Mouse (Mus musculus): ENCODE data around the gene Madd. TPM values are rescaled to one million over a fixed set of nuclear protein-coding genes. Genes with fewer than 3 reads are reported as not detected.
A peak's percentile ranks its signal among the peaks of the same experiment; 100 is the strongest.

Gene Madd
- polyA plus RNA-seq, 1 experiment from 2014 or later = 4.1 TPM

GRCm38 (mm10) chr2:91194624-91195332 lies 11.1 kb upstream of the Madd start:
- H3K9me3 ChIP-seq (replicated peaks) = no peaks in the 10 kb centered on the region
- peak overlapping the region; percentile 82 for H3K4me2 ChIP-seq
- peaks cover 13% of the 10 kb centered on the region for H3K4me1 ChIP-seq (replicated peaks)
- peak overlapping the region; percentile 70 for H3K27ac ChIP-seq
- WGBS = under 1% methylated on average over 27 of the region's 27 CpGs
- no peaks in the 10 kb centered on the region; the same call in 1 of the 2 replicates for H3K27me3 ChIP-seq
- H3K36me3 ChIP-seq = no peaks in the 10 kb centered on the region
- ATAC-seq (replicated peaks; ENCODE audit: insufficient number of reproducible peaks, insufficient read depth, low FRiP score, low read depth) = peak; percentile 83
- peak overlapping the region; percentile 59 for H3K9ac ChIP-seq
- peak overlapping the region; percentile 46 for H3K4me3 ChIP-seq

- WGBS = 78% methylated on average over 16 of the region's 16 CpGs
- Histone ChIP-seq H3K9me3 (replicated peaks) (no peaks in the 10 kb centered on the region), H3K9ac (no peak overlapping the region), H3K4me3 (no peak overlapping the region), H3K4me1 (replicated peaks) (peaks cover 13% of the 10 kb centered on the region), H3K36me3 (no peaks in the 10 kb centered on the region), H3K27me3 (no peaks in the 10 kb centered on the region; the same call in 1 of the 2 replicates), H3K4me2 (no peak overlapping the region), H3K27ac (no peak overlapping the region)
- no peak for ATAC-seq (replicated peaks; ENCODE audit: insufficient number of reproducible peaks, insufficient read depth, low FRiP score, low read depth)
Measured at GRCm38 (mm10) chr2:91190501-91190900, 6.9 kb upstream of the Madd start.

GRCm38 (mm10) chr2:91187431-91187830 lies 3.8 kb upstream of the Madd start:
- H3K9ac ChIP-seq = no peak overlapping the region
- ATAC-seq (replicated peaks; ENCODE audit: insufficient number of reproducible peaks, insufficient read depth, low FRiP score, low read depth) = no peak
- H3K27me3 ChIP-seq = no peaks in the 10 kb centered on the region; the same call in 1 of the 2 replicates
- H3K4me2 ChIP-seq = no peak overlapping the region
- H3K4me3 ChIP-seq = no peak overlapping the region
- 0 out of 2 replicates have a peak, but pooled peaks cover 3% of the 10 kb centered on the region for H3K4me1 ChIP-seq (replicated peaks)
- H3K27ac ChIP-seq = no peak overlapping the region
- 55% methylated on average over 4 of the region's 4 CpGs for WGBS
- H3K36me3 ChIP-seq = no peaks in the 10 kb centered on the region
- no peaks in the 10 kb centered on the region for H3K9me3 ChIP-seq (replicated peaks)

GRCm38 (mm10) chr2:91186208-91186607 lies 2.6 kb upstream of the Madd start:
- Histone ChIP-seq H3K36me3 (no peaks in the 10 kb centered on the region), H3K27me3 (no peaks in the 10 kb centered on the region), H3K27ac (no peak overlapping the region), H3K4me1 (replicated peaks) (peaks cover 11% of the 10 kb centered on the region), H3K4me3 (no peak overlapping the region), H3K9ac (no peak overlapping the region), H3K4me2 (no peak overlapping the region), H3K9me3 (replicated peaks) (no peaks in the 10 kb centered on the region)
- no peak for ATAC-seq (replicated peaks; ENCODE audit: insufficient number of reproducible peaks, insufficient read depth, low FRiP score, low read depth)
- WGBS = 56% methylated on average over 1 of the region's 1 CpGs

GRCm38 (mm10) chr2:91183148-91183513 lies 506 bp downstream of the Madd start:
- Histone ChIP-seq H3K4me1 (replicated peaks) (peaks cover 11% of the 10 kb centered on the region), H3K27me3 (no peaks in the 10 kb centered on the region), H3K4me3 (peak overlapping the region; percentile 83), H3K36me3 (no peaks in the 10 kb centered on the region; the same call in 1 of the 2 replicates), H3K4me2 (peak overlapping the region; percentile 97), H3K27ac (peak overlapping the region; percentile 32), H3K9me3 (replicated peaks) (no peaks in the 10 kb centered on the region), H3K9ac (peak overlapping the region; percentile 60)
- peak; percentile 89 for ATAC-seq (replicated peaks; ENCODE audit: insufficient number of reproducible peaks, insufficient read depth, low FRiP score, low read depth)
- WGBS = under 1% methylated on average over 9 of the region's 9 CpGs

GRCm38 (mm10) chr2:91182405-91183147 lies 1.1 kb downstream of the Madd start:
- Histone ChIP-seq H3K36me3 (no peaks in the 10 kb centered on the region; the same call in 1 of the 2 replicates), H3K27ac (peak overlapping the region; percentile 32), H3K27me3 (no peaks in the 10 kb centered on the region), H3K9me3 (replicated peaks) (no peaks in the 10 kb centered on the region), H3K4me1 (replicated peaks) (peaks cover 11% of the 10 kb centered on the region), H3K4me2 (peak overlapping the region; percentile 97), H3K4me3 (peak overlapping the region; percentile 83), H3K9ac (peak overlapping the region; percentile 60)
- peak; percentile 87 for ATAC-seq (replicated peaks; ENCODE audit: insufficient number of reproducible peaks, insufficient read depth, low FRiP score, low read depth)
- under 1% methylated on average over 81 of the region's 81 CpGs for whole genome bisulfite sequencing

- Histone ChIP-seq H3K36me3 (no peaks in the 10 kb centered on the region; the same call in 1 of the 2 replicates), H3K9me3 (replicated peaks) (no peaks in the 10 kb centered on the region), H3K4me2 (peak overlapping the region; percentile 97), H3K4me3 (peak overlapping the region; percentile 83), H3K4me1 (replicated peaks) (peaks cover 11% of the 10 kb centered on the region), H3K27ac (no peak overlapping the region), H3K27me3 (no peaks in the 10 kb centered on the region), H3K9ac (peak overlapping the region; percentile 60; the same call in 1 of the 2 replicates)
- 18% methylated on average over 8 of the region's 8 CpGs for WGBS
- ATAC-seq (replicated peaks; ENCODE audit: insufficient number of reproducible peaks, insufficient read depth, low FRiP score, low read depth) = no peak
Measured at GRCm38 (mm10) chr2:91182016-91182404, 1.6 kb downstream of the Madd start.

- Histone ChIP-seq H3K4me2 (no peak overlapping the region), H3K4me3 (no peak overlapping the region), H3K9ac (no peak overlapping the region), H3K36me3 (no peaks in the 10 kb centered on the region; the same call in 1 of the 2 replicates), H3K4me1 (replicated peaks) (peaks cover 15% of the 10 kb centered on the region), H3K27ac (no peak overlapping the region), H3K9me3 (replicated peaks) (no peaks in the 10 kb centered on the region), H3K27me3 (no peaks in the 10 kb centered on the region)
- no peak for ATAC-seq (replicated peaks; ENCODE audit: insufficient number of reproducible peaks, insufficient read depth, low FRiP score, low read depth)
- WGBS = 59% methylated on average over 5 of the region's 5 CpGs
Measured at GRCm38 (mm10) chr2:91180706-91181105, 2.9 kb downstream of the Madd start.

- H3K27me3 ChIP-seq = no peaks in the 10 kb centered on the region
- no peak for ATAC-seq (replicated peaks; ENCODE audit: insufficient number of reproducible peaks, insufficient read depth, low FRiP score, low read depth)
- 34% methylated on average over 4 of the region's 4 CpGs for WGBS
- no peak overlapping the region for H3K9ac ChIP-seq
- H3K9me3 ChIP-seq (replicated peaks) = no peaks in the 10 kb centered on the region
- no peak overlapping the region for H3K27ac ChIP-seq
- H3K4me1 ChIP-seq (replicated peaks) = peaks cover 15% of the 10 kb centered on the region
- no peaks in the 10 kb centered on the region; the same call in 1 of the 2 replicates for H3K36me3 ChIP-seq
- H3K4me2 ChIP-seq = no peak overlapping the region
- H3K4me3 ChIP-seq = no peak overlapping the region
Measured at GRCm38 (mm10) chr2:91179825-91180224, 3.8 kb downstream of the Madd start.

- no peak overlapping the region for H3K9ac ChIP-seq
- H3K27me3 ChIP-seq = no peaks in the 10 kb centered on the region
- H3K9me3 ChIP-seq (replicated peaks) = no peaks in the 10 kb centered on the region
- H3K4me1 ChIP-seq (replicated peaks) = peaks cover 5% of the 10 kb centered on the region
- no peak overlapping the region for H3K27ac ChIP-seq
- peaks cover 5% of the 10 kb centered on the region; the same call in 1 of the 2 replicates for H3K36me3 ChIP-seq
- H3K4me3 ChIP-seq = no peak overlapping the region
- ATAC-seq (replicated peaks; ENCODE audit: insufficient number of reproducible peaks, insufficient read depth, low FRiP score, low read depth) = no peak
- 62% methylated on average over 6 of the region's 6 CpGs for WGBS
- H3K4me2 ChIP-seq = no peak overlapping the region
Measured at GRCm38 (mm10) chr2:91176234-91176633, 7.4 kb downstream of the Madd start.

GRCm38 (mm10) chr2:91175490-91175889 lies 8.1 kb downstream of the Madd start:
- WGBS = 55% methylated on average over 4 of the region's 4 CpGs
- no peak overlapping the region for H3K27ac ChIP-seq
- peaks cover 5% of the 10 kb centered on the region; the same call in 1 of the 2 replicates for H3K36me3 ChIP-seq
- no peak overlapping the region for H3K4me3 ChIP-seq
- H3K4me2 ChIP-seq = no peak overlapping the region
- H3K4me1 ChIP-seq (replicated peaks) = peaks cover 5% of the 10 kb centered on the region
- H3K27me3 ChIP-seq = no peaks in the 10 kb centered on the region
- H3K9ac ChIP-seq = no peak overlapping the region
- ATAC-seq (replicated peaks; ENCODE audit: insufficient number of reproducible peaks, insufficient read depth, low FRiP score, low read depth) = no peak
- H3K9me3 ChIP-seq (replicated peaks) = no peaks in the 10 kb centered on the region

Data from heart, embryonic 15.5 days (tissue).